9 mouse cellular contexts compared by ENCODE assay signal in genomic region chr11:88160316-88160715, GRCm38 (mm10). TPM values are rescaled to one million over a fixed set of nuclear protein-coding genes. Genes with fewer than 3 reads are reported as not detected.
DNase-seq lines count a peak whose midpoint lies in the region; ATAC-seq lines count a peak whose summit lies in the region.
"Had no signal": no experiment of that assay in that cellular context is flagged by ENCODE, and none has a peak within 500 bp of the region (broad histone marks: within the 10 kb centered on the region; RNA-seq: fewer than 3 reads in every experiment).

No protein-coding gene starts in this region.

- no peaks in the 10 kb centered on the region for H3K36me3 ChIP-seq in kidney, embryonic 15.5 days
- H3K36me3 ChIP-seq in hindbrain, embryonic 11.5 days (ENCODE audit: control insufficient read depth, insufficient read depth, low read length): no peaks in the 10 kb centered on the region
- H3K36me3 ChIP-seq in neural tube, embryonic 12.5 days: no peaks in the 10 kb centered on the region

- peak overlapping the region; percentile 76 for H3K4me2 ChIP-seq in kidney, embryonic 15.5 days
- H3K4me2 ChIP-seq in hindbrain, embryonic 11.5 days (replicated peaks; ENCODE audit: low read depth, low read length): peak overlapping the region; percentile 66; the same call in 1 of the 2 replicates
- peak overlapping the region; percentile 72 for H3K4me2 ChIP-seq in neural tube, embryonic 12.5 days (replicated peaks)

- H3K27ac ChIP-seq in kidney, embryonic 15.5 days: peak overlapping the region; percentile 92
- H3K27ac ChIP-seq in hindbrain, embryonic 11.5 days (ENCODE audit: low read depth, low read length): peak overlapping the region; percentile 96
- peak overlapping the region; percentile 90; the same call in 1 of the 2 replicates for H3K27ac ChIP-seq in neural tube, embryonic 12.5 days

- WGBS in kidney, embryonic 15.5 days: 33% methylated on average over 5 of the region's 5 CpGs
- 38% methylated on average over 5 of the region's 5 CpGs for WGBS in hindbrain, embryonic 11.5 days
- WGBS in neural tube, embryonic 12.5 days: 20% methylated on average over 5 of the region's 5 CpGs

- no peaks in the 10 kb centered on the region for H3K9me3 ChIP-seq in kidney, embryonic 15.5 days (replicated peaks)
- no peaks in the 10 kb centered on the region for H3K9me3 ChIP-seq in hindbrain, embryonic 11.5 days (ENCODE audit: control insufficient read depth, low read length)
- H3K9me3 ChIP-seq in neural tube, embryonic 12.5 days: no peaks in the 10 kb centered on the region

- peak; percentile 42 for DNase-seq in cerebellum, adult 11-12 months
- DNase-seq in cerebellum, adult 9-10 months: no peak
- no peak for DNase-seq in kidney, adult 18-20 months
- DNase-seq in hindbrain, embryonic 11.5 days (ENCODE audit: low spot score): no peak
- DNase-seq in thymus, postnatal 4 days: no peak
- DNase-seq in urinary bladder, postnatal 10 days (ENCODE audit: low spot score): no peak
- DNase-seq: B cell, adult 2 months had no signal

- peaks cover 78% of the 10 kb centered on the region for H3K4me1 ChIP-seq in kidney, embryonic 15.5 days
- peaks cover 20% of the 10 kb centered on the region for H3K4me1 ChIP-seq in hindbrain, embryonic 11.5 days (replicated peaks; ENCODE audit: control insufficient read depth, insufficient read depth, low read length)
- H3K4me1 ChIP-seq in neural tube, embryonic 12.5 days: peaks cover 70% of the 10 kb centered on the region

- H3K9ac ChIP-seq in kidney, embryonic 15.5 days: peak overlapping the region; percentile 27; the same call in 1 of the 2 replicates
- H3K9ac ChIP-seq in hindbrain, embryonic 11.5 days (ENCODE audit: low read depth, low read length): no peak overlapping the region
- H3K9ac ChIP-seq in neural tube, embryonic 12.5 days: no peak overlapping the region

- no peak for ATAC-seq in kidney, embryonic 15.5 days (replicated peaks; ENCODE audit: low FRiP score)
- no peak for ATAC-seq in hindbrain, embryonic 11.5 days (ENCODE audit: low FRiP score)
- ATAC-seq in neural tube, embryonic 12.5 days (ENCODE audit: low FRiP score, low read depth): no peak

- H3K4me3 ChIP-seq in kidney, embryonic 15.5 days (replicated peaks): no peak overlapping the region
- H3K4me3 ChIP-seq in hindbrain, embryonic 11.5 days (ENCODE audit: low read depth, low read length): no peak overlapping the region
- H3K4me3 ChIP-seq in neural tube, embryonic 12.5 days: no peak overlapping the region

- H3K27me3 ChIP-seq in kidney, embryonic 15.5 days: no peaks in the 10 kb centered on the region
- no peaks in the 10 kb centered on the region for H3K27me3 ChIP-seq in hindbrain, embryonic 11.5 days (ENCODE audit: control insufficient read depth, insufficient read depth, low read length)
- H3K27me3 ChIP-seq in neural tube, embryonic 12.5 days (replicated peaks): peaks cover 4% of the 10 kb centered on the region; the same call in 1 of the 2 replicates

RNA-seq across cellular contexts. Expression of gene Mrps23, which starts 43.9 kb away (rescaled TPM):
- 57.5 and 65.2 TPM in 2 replicates for polyA plus RNA-seq in kidney, embryonic 15.5 days (2015; fragmentation: Nextera tagmentation; extraction: Ambion mirVana)
- polyA plus RNA-seq in hindbrain, embryonic 11.5 days (2014; fragmentation: Nextera tagmentation; extraction: Ambion mirVana): 83.2 and 84.5 TPM in 2 replicates
- polyA plus RNA-seq in neural tube, embryonic 12.5 days (2016; fragmentation: Nextera tagmentation; extraction: Ambion mirVana): 70.1 and 71.6 TPM in 2 replicates
